Mouse (Mus musculus): ENCODE measurements at regions not wholly inside any gene's neighbourhood (a gene's known extent, or its start where the extent isn't known, plus 50 kb on each side); places are given as distances from the start of the nearest gene placed in this dataset.

GRCm38 (mm10) chr4:124310594-124310993, 300.0 kb downstream of the 3100002H09Rik start:
- 19% methylated on average over 10 of the region's 10 CpGs for WGBS (ENCODE audit: insufficient replicate concordance)
- no peaks in the 10 kb centered on the region for H3K4me1 ChIP-seq (replicated peaks)
- DNase-seq = no peak
- no peak overlapping the region for H3K27ac ChIP-seq
- H3K27me3 ChIP-seq = no peaks in the 10 kb centered on the region
- ATAC-seq (ENCODE audit: low read depth) = no peak
- H3K4me2 ChIP-seq = no peak overlapping the region
- no peaks in the 10 kb centered on the region for H3K9me3 ChIP-seq (replicated peaks)
- H3K36me3 ChIP-seq = no peaks in the 10 kb centered on the region
- no peak overlapping the region for H3K4me3 ChIP-seq (replicated peaks)
- no peak overlapping the region for H3K9ac ChIP-seq

- H3K27ac ChIP-seq = no peak overlapping the region
- DNase-seq (no peak), ATAC-seq (ENCODE audit: low read depth) (no peak)
- no peaks in the 10 kb centered on the region for H3K36me3 ChIP-seq
- no peak overlapping the region for H3K4me3 ChIP-seq (replicated peaks)
- H3K4me1 ChIP-seq (replicated peaks) = no peaks in the 10 kb centered on the region
- no peak overlapping the region for H3K9ac ChIP-seq
- 57% methylated on average over 10 of the region's 10 CpGs for WGBS (ENCODE audit: insufficient replicate concordance)
- no peaks in the 10 kb centered on the region for H3K9me3 ChIP-seq (replicated peaks)
- no peaks in the 10 kb centered on the region for H3K27me3 ChIP-seq
- no peak overlapping the region for H3K4me2 ChIP-seq
Observed at GRCm38 (mm10) chr4:124305871-124306555, 304.6 kb downstream of the 3100002H09Rik start.

GRCm38 (mm10) chr4:124302950-124303349, 307.7 kb downstream of the 3100002H09Rik start:
- Histone ChIP-seq H3K27me3 (no peaks in the 10 kb centered on the region), H3K4me2 (no peak overlapping the region), H3K4me3 (replicated peaks) (no peak overlapping the region), H3K4me1 (replicated peaks) (no peaks in the 10 kb centered on the region), H3K36me3 (no peaks in the 10 kb centered on the region), H3K27ac (no peak overlapping the region), H3K9me3 (replicated peaks) (no peaks in the 10 kb centered on the region), H3K9ac (no peak overlapping the region)
- ATAC-seq (ENCODE audit: low read depth) (no peak), DNase-seq (no peak)
- 55% methylated on average over 7 of the region's 7 CpGs for WGBS (ENCODE audit: insufficient replicate concordance)

GRCm38 (mm10) chr4:124298667-124299437, 311.8 kb downstream of the 3100002H09Rik start:
- Histone ChIP-seq H3K9me3 (replicated peaks) (no peaks in the 10 kb centered on the region), H3K27me3 (no peaks in the 10 kb centered on the region), H3K27ac (no peak overlapping the region), H3K4me2 (no peak overlapping the region), H3K4me3 (replicated peaks) (no peak overlapping the region), H3K9ac (no peak overlapping the region), H3K4me1 (replicated peaks) (no peaks in the 10 kb centered on the region), H3K36me3 (no peaks in the 10 kb centered on the region)
- DNase-seq (no peak), ATAC-seq (ENCODE audit: low read depth) (no peak)
- whole genome bisulfite sequencing (ENCODE audit: insufficient replicate concordance) = 66% methylated on average over 10 of the region's 10 CpGs

- no peak for DNase-seq
- no peak overlapping the region for H3K27ac ChIP-seq
Observed at GRCm38 (mm10) chr4:124292254-124292653, 318.3 kb downstream of the 3100002H09Rik start.

GRCm38 (mm10) chr4:124291767-124292166, 318.8 kb downstream of the 3100002H09Rik start:
- ATAC-seq (ENCODE audit: low read depth) = no peak
- no peak for DNase-seq
- Histone ChIP-seq H3K4me2 (no peak overlapping the region), H3K36me3 (no peaks in the 10 kb centered on the region), H3K9ac (no peak overlapping the region), H3K4me1 (replicated peaks) (no peaks in the 10 kb centered on the region), H3K4me3 (replicated peaks) (no peak overlapping the region), H3K27me3 (no peaks in the 10 kb centered on the region), H3K27ac (no peak overlapping the region), H3K9me3 (replicated peaks) (no peaks in the 10 kb centered on the region)
- WGBS (ENCODE audit: insufficient replicate concordance) = 59% methylated on average over 8 of the region's 8 CpGs

More at GRCm38 (mm10) chr4:124292254-124292653, 318.3 kb downstream of the 3100002H09Rik start:
- 60% methylated on average over 17 of the region's 17 CpGs for WGBS (ENCODE audit: insufficient replicate concordance)
- Histone ChIP-seq H3K27me3 (no peaks in the 10 kb centered on the region), H3K4me2 (no peak overlapping the region), H3K9ac (no peak overlapping the region), H3K36me3 (no peaks in the 10 kb centered on the region), H3K9me3 (replicated peaks) (no peaks in the 10 kb centered on the region), H3K4me3 (replicated peaks) (no peak overlapping the region), H3K4me1 (replicated peaks) (no peaks in the 10 kb centered on the region)
- no peak for ATAC-seq (ENCODE audit: low read depth)

GRCm38 (mm10) chr4:124287471-124287870, 323.1 kb downstream of the 3100002H09Rik start:
- Histone ChIP-seq H3K9me3 (replicated peaks) (no peaks in the 10 kb centered on the region), H3K4me2 (no peak overlapping the region), H3K27ac (no peak overlapping the region), H3K27me3 (no peaks in the 10 kb centered on the region), H3K4me1 (replicated peaks) (no peaks in the 10 kb centered on the region), H3K9ac (no peak overlapping the region), H3K36me3 (no peaks in the 10 kb centered on the region), H3K4me3 (replicated peaks) (no peak overlapping the region)
- DNase-seq (no peak), ATAC-seq (ENCODE audit: low read depth) (no peak)
- WGBS (ENCODE audit: insufficient replicate concordance) = 60% methylated on average over 6 of the region's 6 CpGs

GRCm38 (mm10) chr4:124278681-124279080, 331.9 kb downstream of the 3100002H09Rik start:
- Histone ChIP-seq H3K4me1 (replicated peaks) (no peaks in the 10 kb centered on the region), H3K36me3 (no peaks in the 10 kb centered on the region), H3K27ac (no peak overlapping the region), H3K4me3 (replicated peaks) (no peak overlapping the region), H3K9ac (no peak overlapping the region), H3K4me2 (no peak overlapping the region), H3K27me3 (peaks cover 32% of the 10 kb centered on the region), H3K9me3 (replicated peaks) (no peaks in the 10 kb centered on the region)
- ATAC-seq (ENCODE audit: low read depth) (no peak), DNase-seq (no peak)
- WGBS (ENCODE audit: insufficient replicate concordance) = 15% methylated on average over 10 of the region's 10 CpGs

- H3K27me3 ChIP-seq = peaks cover 32% of the 10 kb centered on the region
- ATAC-seq (ENCODE audit: low read depth) (no peak), DNase-seq (no peak)
- no peaks in the 10 kb centered on the region for H3K4me1 ChIP-seq (replicated peaks)
- H3K27ac ChIP-seq = no peak overlapping the region
- H3K36me3 ChIP-seq = no peaks in the 10 kb centered on the region
- H3K4me2 ChIP-seq = peak overlapping the region; percentile 52
- H3K9ac ChIP-seq = no peak overlapping the region
- WGBS (ENCODE audit: insufficient replicate concordance) = 3% methylated on average over 43 of the region's 43 CpGs
- H3K9me3 ChIP-seq (replicated peaks) = no peaks in the 10 kb centered on the region
- peak overlapping the region; percentile 33 for H3K4me3 ChIP-seq (replicated peaks)
Observed at GRCm38 (mm10) chr4:124277456-124278181, 333.0 kb downstream of the 3100002H09Rik start.

- Histone ChIP-seq H3K9me3 (replicated peaks) (no peaks in the 10 kb centered on the region), H3K36me3 (no peaks in the 10 kb centered on the region), H3K4me2 (peak overlapping the region; percentile 52), H3K4me1 (replicated peaks) (no peaks in the 10 kb centered on the region), H3K4me3 (replicated peaks) (peak overlapping the region; percentile 33), H3K27me3 (peaks cover 32% of the 10 kb centered on the region), H3K27ac (no peak overlapping the region), H3K9ac (no peak overlapping the region)
- WGBS (ENCODE audit: insufficient replicate concordance) = 8% methylated on average over 21 of the region's 21 CpGs
- no peak for DNase-seq
- no peak for ATAC-seq (ENCODE audit: low read depth)
Observed at GRCm38 (mm10) chr4:124276741-124277455, 333.7 kb downstream of the 3100002H09Rik start.

- Histone ChIP-seq H3K9ac (no peak overlapping the region), H3K36me3 (no peaks in the 10 kb centered on the region), H3K9me3 (replicated peaks) (no peaks in the 10 kb centered on the region), H3K4me3 (replicated peaks) (no peak overlapping the region), H3K27ac (no peak overlapping the region), H3K4me1 (replicated peaks) (no peaks in the 10 kb centered on the region), H3K4me2 (no peak overlapping the region), H3K27me3 (peaks cover 13% of the 10 kb centered on the region)
- ATAC-seq (ENCODE audit: low read depth) = no peak
- no peak for DNase-seq
- 28% methylated on average over 2 of the region's 2 CpGs for WGBS (ENCODE audit: insufficient replicate concordance)
Observed at GRCm38 (mm10) chr4:124272002-124272401, 338.6 kb downstream of the 3100002H09Rik start.

All from liver, embryonic 13.5 days (tissue).